Mouse (Mus musculus) spleen, adult 2 months (tissue): ENCODE data around the gene Rnf40.

Experiments used
- CTCF ChIP-seq: fragments of 200-500 bp; IDR thresholded peaks from 2 replicates; pipeline ENCODE4 v1.5.1; 2011; ENCODE audit warnings: mild to moderate bottlenecking, inconsistent platforms; ENCODE audit not compliant: insufficient read depth, insufficient read length, insufficient replicate concordance; ENCODE audit errors: extremely low read depth
- POLR2A ChIP-seq: fragments of 200-500 bp; IDR thresholded peaks from 2 replicates; pipeline ENCODE4 v1.6.1; 2011; ENCODE audit warnings: low read depth, low read length, inconsistent platforms

GRCm38 (mm10) chr7:127564381-127565150 lies 24.0 kb upstream of the Rnf40 start:
- TF ChIP-seq POLR2A, result no peak
- TF ChIP-seq CTCF, result no peak
